Mouse (Mus musculus): ENCODE measurements around the gene Dpf3.

The Dpf3 gene

DNA sequence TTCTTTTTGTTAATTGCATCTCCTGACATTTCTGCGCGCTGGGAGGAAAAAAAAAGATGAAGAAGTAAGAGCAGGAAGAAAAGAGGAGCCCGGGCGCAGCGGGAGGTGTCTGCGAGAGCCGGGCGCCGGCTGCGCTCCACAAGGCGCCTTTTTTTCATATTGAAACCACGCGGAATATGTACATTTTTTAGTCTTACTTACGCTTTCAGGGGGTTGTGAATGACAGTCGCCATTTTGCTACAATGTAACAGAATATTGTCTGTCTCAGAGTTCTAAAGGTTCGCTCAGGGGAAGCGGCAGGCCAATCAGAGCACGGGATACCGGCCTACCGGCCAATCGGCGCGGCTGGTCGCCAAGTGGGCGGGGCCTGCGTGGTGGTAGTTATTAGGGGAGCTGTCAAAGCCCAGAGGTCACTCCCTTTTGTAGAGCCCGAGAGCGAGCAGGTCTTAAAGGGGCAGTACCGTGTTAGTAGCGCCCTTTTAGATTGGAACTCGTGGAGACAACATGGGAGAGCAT, at the start of gene Dpf3:
Gene Dpf3 (minus strand): TSS at position 241 of the 516 bp plus-strand sequence.
- TF ChIP-seq GATA4 (IDR thresholded peaks at IDR 0.05; ENCODE audit: insufficient replicate concordance, low read length), result peak; percentile 21; the same call in 1 of the 2 replicates

GRCm38 (mm10) chr12:83536039-83536438, 48.5 kb upstream of the Dpf3 start:
- no peak for TF ChIP-seq GATA4 (IDR thresholded peaks at IDR 0.05; ENCODE audit: insufficient replicate concordance, low read length)

- TF ChIP-seq GATA4 (IDR thresholded peaks at IDR 0.05; ENCODE audit: insufficient replicate concordance, low read length), result no peak
Measured at GRCm38 (mm10) chr12:83535428-83535827, 47.9 kb upstream of the Dpf3 start.

DNA sequence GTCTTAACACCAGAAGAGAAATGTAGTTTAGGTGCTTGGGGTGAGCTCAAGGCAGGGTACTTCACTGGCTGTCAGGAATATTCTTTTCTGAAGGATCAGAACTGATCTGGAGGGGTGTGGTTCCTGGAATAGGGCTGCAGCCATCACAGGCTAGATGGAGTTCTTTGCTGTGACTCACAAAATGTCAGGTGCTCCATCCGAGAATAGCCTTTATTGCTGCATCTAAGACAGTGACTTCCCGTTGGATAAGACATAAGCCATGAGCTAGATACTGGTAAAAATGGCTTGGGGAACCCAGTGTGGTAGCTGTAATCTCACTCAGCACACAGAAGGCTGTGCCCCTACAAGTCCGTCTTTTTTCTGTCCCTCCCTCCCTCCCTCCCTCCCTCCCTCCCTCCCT, 46.7 kb upstream of the Dpf3 start:
- no peak for TF ChIP-seq GATA4 (IDR thresholded peaks at IDR 0.05; ENCODE audit: insufficient replicate concordance, low read length)

DNA sequence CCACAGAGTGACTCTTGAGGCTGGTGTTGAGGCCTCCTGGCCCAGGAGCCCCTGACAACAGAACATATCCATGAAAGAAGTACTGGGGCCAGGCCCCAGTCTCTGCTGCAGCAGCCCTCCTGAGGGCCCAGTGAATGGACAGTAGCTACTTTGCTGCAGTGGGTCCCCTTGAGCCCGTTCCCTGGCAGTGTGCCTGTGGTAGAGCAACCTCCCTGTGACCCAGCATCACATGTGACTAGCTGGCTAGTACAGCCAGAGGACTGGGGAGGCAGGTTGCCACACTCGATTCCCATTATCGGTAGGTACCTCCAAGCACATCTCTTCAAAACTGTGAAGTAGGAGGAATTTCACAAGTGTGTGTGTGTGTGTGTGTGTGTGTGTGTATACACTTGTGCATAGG, 45.5 kb upstream of the Dpf3 start:
- TF ChIP-seq GATA4 (IDR thresholded peaks at IDR 0.05; ENCODE audit: insufficient replicate concordance, low read length), result no peak

- TF ChIP-seq GATA4 (IDR thresholded peaks at IDR 0.05; ENCODE audit: insufficient replicate concordance, low read length), result no peak
Measured at GRCm38 (mm10) chr12:83531992-83532391, 44.5 kb upstream of the Dpf3 start.

DNA sequence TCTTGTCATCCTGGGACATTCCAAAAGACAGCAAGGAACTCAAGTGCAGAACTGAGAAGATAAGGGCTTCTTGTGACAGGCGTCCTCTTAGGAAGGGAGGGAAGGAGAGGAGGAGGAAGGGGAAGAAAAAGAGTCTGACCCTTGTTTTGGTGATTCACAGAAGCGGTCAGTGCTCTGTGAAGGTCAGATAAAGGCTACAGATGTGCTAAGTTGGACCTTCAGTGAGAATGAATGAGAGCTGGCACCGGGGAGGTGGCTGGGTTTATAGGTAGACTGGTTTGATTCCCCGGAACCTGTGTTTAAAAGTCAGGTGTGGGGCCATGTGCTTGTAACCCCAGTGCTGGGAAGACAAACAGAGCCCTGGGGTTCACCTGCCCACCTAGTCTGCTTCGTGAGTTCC, 41.1 kb upstream of the Dpf3 start:
- no peak for TF ChIP-seq GATA4 (IDR thresholded peaks at IDR 0.05; ENCODE audit: insufficient replicate concordance, low read length)

GRCm38 (mm10) chr12:83527816-83528215, 40.3 kb upstream of the Dpf3 start:
- no peak for TF ChIP-seq GATA4 (IDR thresholded peaks at IDR 0.05; ENCODE audit: insufficient replicate concordance, low read length)

DNA sequence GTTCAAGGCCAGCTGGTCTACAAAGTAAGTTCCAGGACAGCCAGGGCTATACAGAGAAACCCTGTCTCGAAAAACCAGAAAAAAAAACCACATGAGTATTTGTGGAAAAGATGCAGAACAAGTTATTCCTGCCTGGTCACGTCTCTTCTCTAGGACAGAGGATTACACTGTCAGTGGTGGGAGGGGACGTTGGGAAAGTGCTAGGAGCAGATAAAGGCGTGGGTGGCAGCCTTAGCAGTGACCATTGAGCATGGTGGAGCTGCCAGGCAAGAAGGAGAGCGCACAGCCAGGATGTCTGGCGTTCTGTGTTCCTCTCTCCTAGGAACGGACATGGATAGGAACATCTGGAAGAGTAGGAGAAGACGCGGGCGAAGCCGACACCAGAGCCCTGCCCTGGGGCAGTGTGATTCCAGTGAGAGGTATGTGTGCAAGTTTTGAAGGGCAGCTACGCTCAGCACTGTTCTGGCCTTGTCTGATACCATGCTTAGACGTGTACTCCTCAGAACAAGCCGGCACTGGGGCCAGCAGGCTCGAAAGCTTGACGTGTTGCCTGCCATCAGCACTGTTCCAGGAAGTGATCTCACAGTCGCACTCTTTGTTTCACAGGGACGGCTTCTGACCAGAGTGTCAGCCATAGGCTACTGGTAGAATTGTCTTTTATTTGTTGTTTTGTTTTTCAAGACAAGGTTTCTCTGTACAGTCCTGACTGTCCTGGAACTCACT, 38.5 kb upstream of the Dpf3 start:
- TF ChIP-seq GATA4 (IDR thresholded peaks at IDR 0.05; ENCODE audit: insufficient replicate concordance, low read length), result no peak

DNA sequence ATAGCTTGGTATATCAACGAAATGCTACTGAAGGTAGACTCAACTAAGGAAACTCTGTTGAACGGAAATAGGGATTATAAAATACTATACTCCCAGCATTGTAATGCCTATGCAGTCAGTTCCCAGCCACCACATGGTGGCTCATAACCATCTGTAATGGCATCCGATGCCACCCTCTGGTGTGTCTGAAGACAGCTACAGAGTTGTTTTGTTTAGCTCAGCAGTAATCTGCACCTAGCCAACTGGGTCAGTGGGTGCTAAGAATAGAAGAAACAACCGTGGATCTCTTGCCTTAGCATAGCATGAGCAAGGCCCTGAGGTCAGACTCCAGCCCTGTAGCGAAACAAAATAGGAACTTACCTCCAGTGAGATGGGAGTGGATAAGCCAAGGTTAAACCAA, 36.8 kb upstream of the Dpf3 start:
- TF ChIP-seq GATA4 (IDR thresholded peaks at IDR 0.05; ENCODE audit: insufficient replicate concordance, low read length), result no peak

- TF ChIP-seq GATA4 (IDR thresholded peaks at IDR 0.05; ENCODE audit: insufficient replicate concordance, low read length), result no peak
Measured at GRCm38 (mm10) chr12:83523892-83524291, 36.4 kb upstream of the Dpf3 start.

- TF ChIP-seq GATA4 (IDR thresholded peaks at IDR 0.05; ENCODE audit: insufficient replicate concordance, low read length), result no peak
Measured at GRCm38 (mm10) chr12:83523056-83523455, 35.5 kb upstream of the Dpf3 start.

DNA sequence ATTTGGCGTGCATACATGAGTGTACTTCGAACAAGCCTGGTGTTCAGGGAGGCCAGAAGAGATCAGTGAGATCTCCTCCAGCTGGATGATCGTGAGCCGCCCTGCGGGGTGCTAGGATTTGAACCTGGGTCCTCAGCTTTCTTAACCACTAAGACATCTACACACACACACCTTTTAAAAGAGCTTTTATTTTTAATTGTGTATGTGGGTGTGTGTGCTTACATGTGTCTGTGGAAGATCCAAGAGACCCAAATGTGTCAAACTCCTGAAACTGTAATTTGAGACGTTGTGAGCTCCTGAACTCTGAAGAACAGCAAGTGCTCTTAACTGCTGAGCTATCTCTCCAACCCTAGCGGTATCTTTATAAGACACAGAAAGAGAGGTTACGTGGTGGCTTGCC, 33.6 kb upstream of the Dpf3 start:
- no peak for TF ChIP-seq GATA4 (IDR thresholded peaks at IDR 0.05; ENCODE audit: insufficient replicate concordance, low read length)

GRCm38 (mm10) chr12:83520311-83520890, 32.9 kb upstream of the Dpf3 start, which contains the start of gene Dcaf4:
Dcaf4 (plus strand) TSS chr12:83520466.
- TF ChIP-seq GATA4 (IDR thresholded peaks at IDR 0.05; ENCODE audit: insufficient replicate concordance, low read length), result no peak

DNA sequence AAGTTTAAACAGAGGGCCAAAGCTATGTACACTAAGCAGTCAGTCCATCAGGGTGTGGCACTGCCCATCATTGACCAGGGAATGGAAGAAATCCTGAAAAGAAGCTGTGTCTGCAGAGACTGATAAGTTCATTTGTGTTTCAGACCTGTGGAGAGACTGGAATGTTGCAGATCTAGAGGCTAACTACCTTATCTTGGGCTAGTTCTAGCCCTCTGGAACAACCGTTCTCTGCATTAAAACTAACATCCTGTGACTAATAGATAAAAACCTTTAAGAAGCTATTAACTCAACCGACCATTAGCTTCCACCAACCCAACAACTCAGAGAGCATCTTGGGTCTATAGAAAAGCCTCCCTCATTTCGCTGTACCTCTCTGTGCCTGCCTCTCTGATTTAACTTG, 30.1 kb upstream of the Dpf3 start:
- no peak for TF ChIP-seq GATA4 (IDR thresholded peaks at IDR 0.05; ENCODE audit: insufficient replicate concordance, low read length)

- no peak for TF ChIP-seq GATA4 (IDR thresholded peaks at IDR 0.05; ENCODE audit: insufficient replicate concordance, low read length)
Measured at GRCm38 (mm10) chr12:83514216-83514615, 26.7 kb upstream of the Dpf3 start.
